Mouse (Mus musculus): ENCODE measurements at regions not wholly inside any gene's neighbourhood (a gene's known extent, or its start where the extent isn't known, plus 50 kb on each side); places are given as distances from the start of the nearest gene placed in this dataset.
A peak's percentile ranks its signal among the peaks of the same experiment; 100 is the strongest.

GRCm38 (mm10) chr2:79135986-79136385 is 119.2 kb upstream of the Itga4 start:
- Histone ChIP-seq H3K4me1 (ENCODE audit: control insufficient read depth in 1 of 2, insufficient read depth in 2 of 2) (peaks cover 12 to 71% of the 10 kb centered on the region in 2 experiments), H3K4me3 (replicated peaks in 1 of 3; ENCODE audit: low read depth in 2 of 3, low read length in 2 of 3, poor library complexity in 1 of 3) (no peak overlapping the region), H3K79me2 (replicated peaks; ENCODE audit: control insufficient read depth, extremely low read depth, insufficient read depth, poor library complexity, severe bottlenecking) (peaks cover 5% of the 10 kb centered on the region), H3K9ac (ENCODE audit: insufficient read depth, low read depth) (peak overlapping the region; percentile 97; the same call in 1 of the 2 replicates), H3K36me3 (replicated peaks in 1 of 2; ENCODE audit: control insufficient read depth in 1 of 2, insufficient read depth in 1 of 2, low read length in 1 of 2) (no peaks in the 10 kb centered on the region), H3K27me3 (replicated peaks) (no peaks in the 10 kb centered on the region), H3K9me3 (replicated peaks; ENCODE audit: low read length) (no peaks in the 10 kb centered on the region), H3K4me2 (ENCODE audit: insufficient read depth, low read depth, poor library complexity, severe bottlenecking) (peak overlapping the region; percentile 98), H3K27ac (ENCODE audit: insufficient read depth, low read depth) (peak overlapping the region; percentile 94)
- dilution Hi-C loops (cut with MboI; ENCODE audit: extremely low pct_ligation_motif_present, extremely low pct_unique_long_range_greater_than_20kb, low sequenced_read_pairs), result no loop called here
- peak; percentile 35; the same call in 1 of the 2 replicates for TF ChIP-seq TCF12 (IDR thresholded peaks at IDR 0.05; ENCODE audit: low read depth, low read length)
- TF ChIP-seq ETS1 (conservative IDR thresholded peaks at IDR 0.05; ENCODE audit: low read depth, low read length), result peak; percentile 81
- no peak for TF ChIP-seq ZC3H11A (IDR thresholded peaks at IDR 0.05; ENCODE audit: low read depth, low read length)
- peak; percentile 56; the same call in 1 of the 2 replicates for TF ChIP-seq MAX (IDR thresholded peaks at IDR 0.05; ENCODE audit: low read length)
- TF ChIP-seq NELFE (IDR thresholded peaks at IDR 0.05; ENCODE audit: low read depth, low read length), result no peak
- TF ChIP-seq JUND (conservative IDR thresholded peaks at IDR 0.05; ENCODE audit: low read depth, low read length), result peak; percentile 39; the same call in 1 of the 2 replicates
- no peak for TF ChIP-seq USF1 (IDR thresholded peaks at IDR 0.05; ENCODE audit: low read depth, low read length)
- peak; percentile 78 for TF ChIP-seq EP300 (IDR thresholded peaks at IDR 0.05; ENCODE audit: low read length)
- 0 out of 2 replicates have a peak, but pooled peaks have one; percentile 22 for TF ChIP-seq TBP (conservative IDR thresholded peaks at IDR 0.05; ENCODE audit: low read depth, low read length)
- TF ChIP-seq BHLHE40 (IDR thresholded peaks at IDR 0.05; ENCODE audit: low read depth, low read length), result peak; percentile 54; the same call in 1 of the 2 replicates
- TF ChIP-seq MEF2A (IDR thresholded peaks at IDR 0.05; ENCODE audit: borderline replicate concordance, low read depth, low read length), result peak; percentile 81; the same call in 1 of the 2 replicates
- TF ChIP-seq CHD1 (IDR thresholded peaks at IDR 0.05; ENCODE audit: low read depth, low read length), result no peak
- peak; percentile 68; the same call in 1 of the 2 replicates for TF ChIP-seq JUN (IDR thresholded peaks at IDR 0.05; ENCODE audit: insufficient read depth, low read depth, low read length)
- in situ Hi-C loops (cut with MboI; ENCODE audit: low pct_ligation_motif_present, low pct_unique_long_range_greater_than_20kb, low sequenced_read_pairs), result loop anchor here (5.0 to 10.0 kb wide), 2 partner anchors 121 to 161 kb away; partner anchors contain the start of gene Itga4
- no peak for DNase-seq (ENCODE audit: extremely low read depth)

DNA sequence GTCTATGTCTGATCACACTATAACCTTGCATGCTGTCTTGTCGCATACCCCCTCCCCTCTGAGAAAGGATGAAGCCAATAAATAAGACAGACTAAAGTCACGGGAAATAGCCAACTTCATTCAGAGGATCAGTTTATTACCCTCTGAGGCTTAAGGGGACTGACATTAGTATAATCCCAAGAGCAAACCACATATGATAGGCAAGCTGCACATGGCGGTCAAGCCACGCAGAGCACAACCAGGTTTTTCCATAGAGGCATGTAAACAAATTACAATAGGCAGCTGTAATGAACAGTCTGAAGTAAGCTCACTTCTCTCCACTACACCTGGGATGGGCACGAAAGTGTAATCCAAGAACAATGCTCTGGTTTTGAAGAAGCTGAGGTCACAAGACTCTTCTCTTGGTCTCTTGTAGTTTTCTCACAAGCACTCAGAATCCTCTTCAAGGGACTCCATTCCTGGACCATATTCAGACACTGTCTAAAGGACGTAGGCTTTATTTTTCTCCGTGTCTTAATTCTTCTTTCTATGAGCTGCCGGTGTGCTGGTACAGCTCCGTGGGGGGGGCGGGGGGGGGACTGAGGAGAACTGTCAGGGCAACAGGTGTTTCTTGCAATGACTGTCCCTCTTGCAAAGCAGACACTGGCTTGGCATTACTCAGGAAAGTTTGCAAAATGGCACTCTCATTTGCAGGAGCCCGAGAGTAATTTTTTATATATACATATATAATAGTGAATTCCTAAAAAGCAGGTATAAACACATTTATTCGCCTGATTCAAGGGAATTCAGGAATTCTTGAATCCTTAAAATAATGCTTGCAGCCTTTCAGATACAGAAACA is 118.4 kb upstream of the Itga4 start:
- Histone ChIP-seq H3K4me3 (replicated peaks in 1 of 3; ENCODE audit: low read depth in 2 of 3, low read length in 2 of 3, poor library complexity in 1 of 3) (peak overlapping the region in 2 of 3 experiments; percentile 0 to 6), H3K9me3 (replicated peaks; ENCODE audit: low read length) (no peaks in the 10 kb centered on the region), H3K79me2 (replicated peaks; ENCODE audit: control insufficient read depth, extremely low read depth, insufficient read depth, poor library complexity, severe bottlenecking) (peaks cover 5% of the 10 kb centered on the region), H3K4me1 (ENCODE audit: control insufficient read depth in 1 of 2, insufficient read depth in 2 of 2) (peaks cover 12 to 62% of the 10 kb centered on the region in 2 experiments), H3K36me3 (replicated peaks in 1 of 2; ENCODE audit: control insufficient read depth in 1 of 2, insufficient read depth in 1 of 2, low read length in 1 of 2) (no peaks in the 10 kb centered on the region), H3K9ac (ENCODE audit: insufficient read depth, low read depth) (peak overlapping the region; percentile 97), H3K27ac (ENCODE audit: insufficient read depth, low read depth) (peak overlapping the region; percentile 94), H3K27me3 (replicated peaks) (no peaks in the 10 kb centered on the region), H3K4me2 (ENCODE audit: insufficient read depth, low read depth, poor library complexity, severe bottlenecking) (peak overlapping the region; percentile 98)
- dilution Hi-C loops (cut with MboI; ENCODE audit: extremely low pct_ligation_motif_present, extremely low pct_unique_long_range_greater_than_20kb, low sequenced_read_pairs) (no loop called here), in situ Hi-C loops (cut with MboI; ENCODE audit: low pct_ligation_motif_present, low pct_unique_long_range_greater_than_20kb, low sequenced_read_pairs) (loop anchor here (5.0 to 10.0 kb wide), 2 partner anchors 120 to 162 kb away; partner anchors contain the start of gene Itga4)
- peak; percentile 71 for DNase-seq (ENCODE audit: extremely low read depth)
- peak; percentile 89; the same call in 1 of the 2 replicates for TF ChIP-seq IRF4 (IDR thresholded peaks at IDR 0.05; ENCODE audit: low read depth, low read length)
- no peak for TF ChIP-seq ZC3H11A (IDR thresholded peaks at IDR 0.05; ENCODE audit: low read depth, low read length)
- TF ChIP-seq CTCF (conservative IDR thresholded peaks at IDR 0.05 in 1 of 2, IDR thresholded peaks at IDR 0.05 in 1 of 2; ENCODE audit: low read depth in 2 of 2, low read length in 2 of 2), result no peak
- no peak for TF ChIP-seq NELFE (IDR thresholded peaks at IDR 0.05; ENCODE audit: low read depth, low read length)
- TF ChIP-seq MEF2A (IDR thresholded peaks at IDR 0.05; ENCODE audit: borderline replicate concordance, low read depth, low read length), result peak; percentile 33; the same call in 1 of the 2 replicates
- TF ChIP-seq ELF1 (IDR thresholded peaks at IDR 0.05; ENCODE audit: low read depth, low read length), result no peak
- TF ChIP-seq USF1 (IDR thresholded peaks at IDR 0.05; ENCODE audit: low read depth, low read length), result no peak
- peak; percentile 39 for TF ChIP-seq JUN (IDR thresholded peaks at IDR 0.05; ENCODE audit: insufficient read depth, low read depth, low read length)
- TF ChIP-seq ZMIZ1 (IDR thresholded peaks at IDR 0.05; ENCODE audit: low read depth, low read length), result no peak
- no peak for TF ChIP-seq KAT2A (IDR thresholded peaks at IDR 0.05; ENCODE audit: insufficient replicate concordance, low read length)
- no peak; the same call in 1 of the 2 replicates for TF ChIP-seq RCOR1 (conservative IDR thresholded peaks at IDR 0.05; ENCODE audit: low read depth, low read length)
- TF ChIP-seq GABPA (IDR thresholded peaks at IDR 0.05; ENCODE audit: insufficient replicate concordance, low read depth, low read length), result no peak
- peak; percentile 67 for TF ChIP-seq ETS1 (conservative IDR thresholded peaks at IDR 0.05; ENCODE audit: low read depth, low read length)
- no peak for TF ChIP-seq PAX5 (IDR thresholded peaks at IDR 0.05; ENCODE audit: low read length)
- TF ChIP-seq MYC (IDR thresholded peaks at IDR 0.05; ENCODE audit: low read depth, low read length), result peak; percentile 87
- TF ChIP-seq E2F4 (IDR thresholded peaks at IDR 0.05; ENCODE audit: insufficient replicate concordance, low read depth, low read length), result no peak
- peak; percentile 66 for TF ChIP-seq BHLHE40 (IDR thresholded peaks at IDR 0.05; ENCODE audit: low read depth, low read length)
- TF ChIP-seq MAFK (IDR thresholded peaks at IDR 0.05; ENCODE audit: insufficient replicate concordance, low read length), result 0 out of 2 replicates have a peak, but pooled peaks have one; percentile 3
- peak; percentile 49; the same call in 1 of the 2 replicates for TF ChIP-seq POLR2A (IDR thresholded peaks at IDR 0.05; ENCODE audit: low read depth, low read length)
- TF ChIP-seq MXI1 (IDR thresholded peaks at IDR 0.05; ENCODE audit: low read depth, low read length), result peak; percentile 71
- TF ChIP-seq NRF1 (IDR thresholded peaks at IDR 0.05; ENCODE audit: low read depth, low read length), result no peak
- TF ChIP-seq UBTF (IDR thresholded peaks at IDR 0.05; ENCODE audit: low read depth, low read length), result no peak
- peak; percentile 81 for TF ChIP-seq EP300 (IDR thresholded peaks at IDR 0.05; ENCODE audit: low read length)
